Mouse (Mus musculus) lung, adult 2 months (tissue): ENCODE measurements around the gene Tango2. TPM values are rescaled to one million over a fixed set of nuclear protein-coding genes. Genes with fewer than 3 reads are reported as not detected.
"Not testable (repeated sequence)": the region's sequence is repeated elsewhere in the genome, so short reads cannot be mapped to it uniquely, and the experiment has no call there.

Source experiments
- DNase-seq: peaks from one replicate; pipeline ENCODE4 v3.0.0; 2022
- H3K4me1 ChIP-seq: fragments of 200-500 bp; 2 replicates; pipeline ENCODE4 v1.6.1; 2011; ENCODE audit warnings: low read length; ENCODE audit not compliant: control insufficient read depth, insufficient read depth
- H3K4me3 ChIP-seq: fragments of 200-500 bp; replicated peaks from 2 replicates; pipeline ENCODE3; 2011; ENCODE audit warnings: low read depth, mild to moderate bottlenecking, control low read depth, low read length; ENCODE audit errors: extremely low read depth
- CTCF ChIP-seq: fragments of 200-500 bp; IDR thresholded peaks from 2 replicates; pipeline ENCODE4 v1.5.1; 2011; ENCODE audit warnings: mild to moderate bottlenecking, low read length, control low read depth; ENCODE audit not compliant: insufficient read depth
- POLR2A ChIP-seq: fragments of 200-500 bp; IDR thresholded peaks from 2 replicates; pipeline ENCODE4 v1.6.1; 2011; ENCODE audit warnings: low read depth, mild to moderate bottlenecking, control low read depth, low read length, borderline replicate concordance; ENCODE audit errors: extremely low read depth
- WGBS: fragments of 180-500 bp; shearing (Covaris S2); methylation state at CpG from one replicate; pipeline ENCODE4 v1.1.7; 2018; 5-methylcytosine and 5-hydroxymethylcytosine counted together
- polyA plus RNA-seq: library from polyadenylated mRNA; depleted of rRNA; stranded (reverse); fragments of >200 nt; gene quantifications from 2 replicates; pipeline ENCODE4 v1.2.3, GENCODE M21; 2012

The Tango2 gene
- polyA plus RNA-seq, 1 experiment: 36.1 TPM

DNA sequence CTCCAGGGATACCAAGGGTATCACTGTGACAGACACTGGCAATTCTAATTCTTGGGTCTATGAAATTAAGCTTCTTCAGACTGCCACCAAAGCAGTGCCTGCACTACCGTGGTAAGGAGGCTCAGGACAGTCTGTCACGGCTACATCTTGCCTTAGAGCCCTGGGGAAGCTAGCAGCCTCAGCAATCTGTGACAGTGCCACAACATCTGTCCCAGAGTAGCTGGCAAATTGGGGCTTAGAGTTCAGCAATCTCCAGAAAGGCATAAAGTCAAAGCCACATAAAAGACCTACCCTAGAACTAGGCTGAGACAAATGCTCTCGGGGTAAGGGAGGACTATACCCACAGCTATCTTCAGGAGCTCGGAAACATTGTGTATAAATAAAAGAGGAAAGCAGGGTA lies 22.2 kb downstream of the Tango2 start:
- WGBS: 63% methylated on average over 4 of the region's 4 CpGs
- Histone ChIP-seq H3K4me1 (no peaks in the 10 kb centered on the region), H3K4me3 (no peak overlapping the region)
- TF ChIP-seq POLR2A (no peak), CTCF (no peak)
- no peak for DNase-seq

DNA sequence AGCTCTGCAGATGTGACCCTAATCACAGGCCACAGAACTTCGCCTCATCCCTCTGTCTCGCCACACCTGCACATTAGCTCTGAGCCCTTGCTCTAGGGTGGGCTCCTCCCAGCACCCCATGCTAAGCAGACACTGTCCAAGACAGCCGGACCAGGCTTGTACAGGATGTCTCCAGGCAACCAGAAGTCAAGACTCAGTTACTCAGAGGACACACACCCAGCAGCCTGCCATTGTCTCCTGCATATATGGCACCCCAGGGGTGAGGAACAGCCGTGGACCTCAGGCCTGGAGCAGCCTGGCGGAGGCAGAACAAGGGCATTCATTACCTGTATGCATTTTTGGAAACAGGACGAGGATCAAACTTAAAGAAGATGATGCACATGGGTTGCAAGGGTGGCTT lies 23.9 kb downstream of the Tango2 start:
- WGBS: 92% methylated on average over 6 of the region's 6 CpGs
- no peak for DNase-seq

DNA sequence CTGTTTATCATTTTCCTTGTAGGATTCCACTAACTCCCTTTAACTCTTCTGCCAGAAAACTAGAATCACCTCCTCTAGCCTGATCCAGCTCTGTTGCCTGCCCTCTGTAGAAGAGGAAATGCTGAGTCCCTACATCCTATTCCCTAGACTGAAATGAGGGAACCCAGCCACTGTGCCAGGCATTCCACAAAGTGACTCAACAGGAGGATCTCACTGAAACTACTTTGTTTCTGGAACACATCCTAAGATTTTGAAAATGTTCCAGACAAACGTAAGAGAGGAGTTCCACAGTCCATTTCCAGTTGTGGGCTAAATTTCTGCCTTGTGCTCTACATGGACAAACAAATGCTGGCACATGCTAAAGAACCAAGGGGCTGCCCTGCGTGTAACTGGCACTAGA lies 24.4 kb downstream of the Tango2 start:
- no peak overlapping the region for H3K4me3 ChIP-seq
- no peak for DNase-seq
- TF ChIP-seq POLR2A (no peak), CTCF (no peak)
- H3K4me1 ChIP-seq: no peaks in the 10 kb centered on the region
- WGBS: 60% methylated on average over 2 of the region's 2 CpGs

More for the DNA sequence above, 23.9 kb downstream of the Tango2 start:
- H3K4me3 ChIP-seq: no peak overlapping the region
- TF ChIP-seq CTCF: no peak
- no peak for TF ChIP-seq POLR2A
- no peaks in the 10 kb centered on the region for H3K4me1 ChIP-seq

DNA sequence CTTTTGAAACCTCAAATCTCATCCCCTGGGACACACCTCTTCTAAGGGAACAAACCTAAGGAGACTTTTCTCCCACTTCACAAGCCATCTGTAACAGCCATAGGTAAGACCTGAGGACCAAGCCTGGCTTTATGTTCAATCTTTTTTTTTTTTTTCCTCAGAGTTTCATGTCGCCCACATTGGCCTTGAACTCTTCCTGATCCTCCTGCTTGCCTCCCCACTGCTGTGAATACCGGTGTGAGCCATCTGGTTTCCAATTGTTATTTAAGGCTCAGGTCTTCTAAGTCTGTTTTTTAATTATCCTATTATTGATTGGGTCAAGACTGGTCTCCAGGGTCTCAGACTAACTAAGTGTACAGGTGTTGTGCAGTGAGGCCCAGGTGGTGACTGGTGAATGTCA lies 26.5 kb downstream of the Tango2 start:
- TF ChIP-seq POLR2A: no peak
- TF ChIP-seq CTCF: no peak
- 82% methylated on average over 2 of the region's 2 CpGs for WGBS
- DNase-seq: no peak
- no peaks in the 10 kb centered on the region for H3K4me1 ChIP-seq
- no peak overlapping the region for H3K4me3 ChIP-seq

GRCm38 (mm10) chr16:18318992-18319391 lies 28.9 kb downstream of the Tango2 start:
- Histone ChIP-seq H3K4me3 (no peak overlapping the region), H3K4me1 (no peaks in the 10 kb centered on the region)
- 67% methylated on average over 3 of the region's 3 CpGs for WGBS
- TF ChIP-seq CTCF (no peak), POLR2A (no peak)
- DNase-seq: no peak

GRCm38 (mm10) chr16:18308159-18308558 lies 39.7 kb downstream of the Tango2 start:
- whole genome bisulfite sequencing: 87% methylated on average over 1 of the region's 1 CpGs
- no peak for TF ChIP-seq CTCF
- no peak for TF ChIP-seq POLR2A
- no peak for DNase-seq
- no peak overlapping the region for H3K4me3 ChIP-seq
- H3K4me1 ChIP-seq: no peaks in the 10 kb centered on the region

- H3K4me3 ChIP-seq: peak overlapping the region; percentile 29
- 2% methylated on average over 10 of the region's 10 CpGs for WGBS
- DNase-seq: not testable (repeated sequence)
- H3K4me1 ChIP-seq: peaks cover 13% of the 10 kb centered on the region
Measured at GRCm38 (mm10) chr16:18289614-18290013, 58.3 kb downstream of the Tango2 start.

- peaks cover 13% of the 10 kb centered on the region for H3K4me1 ChIP-seq
- TF ChIP-seq POLR2A (peak; percentile 46; the same call in 1 of the 2 replicates), CTCF (no peak)
- under 1% methylated on average over 68 of the region's 71 CpGs for WGBS
- H3K4me3 ChIP-seq: peak within 1 kb of the TSS; percentile 83
- DNase-seq: peak; percentile 93
Measured at GRCm38 (mm10) chr16:18289067-18289588, 58.8 kb downstream of the Tango2 start, which contains the start of gene Dgcr8. TSS of gene Dgcr8 (minus strand) at chr16:18289246.

GRCm38 (mm10) chr16:18288581-18289061 lies 59.3 kb downstream of the Tango2 start:
- Histone ChIP-seq H3K4me3 (peak overlapping the region; percentile 83), H3K4me1 (peaks cover 13% of the 10 kb centered on the region)
- TF ChIP-seq POLR2A: no peak
- under 1% methylated on average over 30 of the region's 31 CpGs for WGBS
- DNase-seq: no peak

DNA sequence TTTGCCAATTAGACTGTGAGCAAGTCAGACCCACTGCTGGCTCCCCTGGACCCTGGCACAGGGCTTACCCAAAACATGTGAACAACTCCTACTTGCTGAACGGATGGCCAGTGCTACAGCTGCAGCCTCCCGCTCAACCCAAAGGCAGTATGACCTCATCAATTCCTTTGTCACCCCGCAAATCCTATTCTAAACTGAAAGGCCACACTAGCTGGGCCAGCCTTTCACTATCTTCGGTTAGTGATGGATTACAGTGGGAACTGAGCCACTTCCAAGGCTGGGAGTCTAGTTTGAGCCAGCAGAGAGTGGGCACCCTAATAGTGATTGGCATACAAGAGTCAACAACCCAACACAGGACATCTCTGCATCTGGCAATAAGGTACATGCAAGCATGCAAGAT lies 59.7 kb downstream of the Tango2 start:
- H3K4me1 ChIP-seq: peaks cover 13% of the 10 kb centered on the region
- WGBS: 0% methylated on average over 4 of the region's 4 CpGs
- no peak for DNase-seq
- H3K4me3 ChIP-seq: peak overlapping the region; percentile 83
- TF ChIP-seq POLR2A (no peak), CTCF (no peak)
